Mouse (Mus musculus) stomach, embryonic 14.5 days (tissue): Measurements from ENCODE around the gene Spata5. TPM values are rescaled to one million over a fixed set of nuclear protein-coding genes. Genes with fewer than 3 reads are reported as not detected.
A peak's percentile ranks its signal among the peaks of the same experiment; 100 is the strongest.

Experiments
- ATAC-seq: fragments of 200-750 bp; cut with Nextera tagmentation; 2 replicates; pipeline ENCODE4 v1.8.0; 2017; ENCODE audit warnings: low read depth, moderate TSS enrichment; ENCODE audit not compliant: insufficient number of reproducible peaks, insufficient read depth, low FRiP score
- H3K27ac ChIP-seq: fragments of 300-500 bp; sonication (generic); 2 replicates; pipeline ENCODE4 v1.5.1; 2014; ENCODE audit warnings: mild to moderate bottlenecking, low read length, moderate library complexity, mixed read lengths
- H3K27me3 ChIP-seq: fragments of 300-500 bp; sonication (generic); 2 replicates; pipeline ENCODE4 v1.6.1; 2014; ENCODE audit warnings: low read length, control low read depth, mixed read lengths; ENCODE audit not compliant: control insufficient read depth, insufficient read depth
- H3K36me3 ChIP-seq: fragments of 300-500 bp; sonication (generic); 2 replicates; pipeline ENCODE4 v1.6.1; 2014; ENCODE audit warnings: mild to moderate bottlenecking, control low read depth, low read length, moderate library complexity, mixed read lengths; ENCODE audit not compliant: control insufficient read depth, insufficient read depth
- H3K4me1 ChIP-seq: fragments of 300-500 bp; sonication (generic); 2 replicates; pipeline ENCODE4 v1.6.1; 2014; ENCODE audit warnings: low read length, control low read depth, mixed read lengths; ENCODE audit not compliant: control insufficient read depth, insufficient read depth
- H3K4me2 ChIP-seq: fragments of 300-500 bp; sonication (generic); replicated peaks from 2 replicates; pipeline ENCODE4 v1.6.1; 2014; ENCODE audit warnings: low read depth, low read length, control low read depth
- H3K4me3 ChIP-seq: fragments of 300-500 bp; sonication (generic); 2 replicates; pipeline ENCODE4 v1.5.1; 2014; ENCODE audit warnings: low read depth, low read length, control low read depth
- H3K9ac ChIP-seq: fragments of 300-500 bp; sonication (generic); replicated peaks from 2 replicates; pipeline ENCODE4 v1.6.1; 2014; ENCODE audit warnings: low read depth, mild to moderate bottlenecking, control low read depth, low read length, moderate library complexity, mixed read lengths
- H3K9me3 ChIP-seq: fragments of 300-500 bp; sonication (generic); 2 replicates; pipeline ENCODE4 v1.6.1; 2016; ENCODE audit warnings: low read depth, low read length, control low read depth; ENCODE audit not compliant: control insufficient read depth
- WGBS: fragments of 180-500 bp; shearing (Covaris S2); extraction: QIAGEN DNeasy Blood & Tissue Kit; methylation state at CpG from one replicate; pipeline ENCODE4 v1.1.7; 2014; 5-methylcytosine and 5-hydroxymethylcytosine counted together
- polyA plus RNA-seq: library from polyadenylated mRNA; unstranded; fragments of >200 nt; fragmentation: Nextera tagmentation; extraction: Ambion mirVana; gene quantifications from 2 replicates; pipeline ENCODE4 v1.2.1, GENCODE M21; 2014

Gene Spata5
- polyA plus RNA-seq, result 40.8 and 42.2 TPM in 2 replicates

DNA sequence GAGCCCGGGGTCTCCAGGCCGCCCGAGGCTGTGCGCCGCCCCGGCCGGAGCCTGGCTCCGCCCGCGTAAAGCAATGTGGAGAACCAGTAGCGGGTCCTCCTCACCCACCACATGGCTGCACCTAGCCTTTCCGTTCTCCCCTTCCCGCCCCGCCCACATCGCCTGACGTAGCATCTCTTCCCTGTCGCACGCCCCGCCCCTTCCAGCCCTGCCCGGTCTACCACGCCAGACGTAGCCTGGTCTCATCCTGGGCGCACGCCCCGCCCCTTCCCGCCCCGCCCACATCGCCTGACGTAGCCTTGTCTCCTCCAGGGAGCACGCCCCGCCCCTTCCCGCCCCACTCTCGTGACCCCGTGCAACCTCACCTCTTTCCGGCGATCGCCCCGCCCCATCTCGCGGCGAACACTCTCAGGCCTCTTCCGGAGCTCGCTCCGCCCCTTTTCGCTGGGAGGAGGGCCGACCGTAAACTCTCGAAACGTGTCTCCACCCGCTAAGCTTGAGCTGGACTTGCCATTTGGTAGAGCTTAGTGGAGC lies at the start of gene Spata5:
TSS of gene Spata5 (plus strand) at position 439 of the 534 bp plus-strand sequence.
- under 1% methylated on average over 48 of the region's 50 CpGs for WGBS
- 0 out of 2 replicates have a peak, but pooled peaks cover under 1% of the 10 kb centered on the region for H3K36me3 ChIP-seq
- peak; percentile 95 for ATAC-seq
- peaks cover 12% of the 10 kb centered on the region for H3K4me1 ChIP-seq
- H3K27me3 ChIP-seq, result no peaks in the 10 kb centered on the region
- H3K9me3 ChIP-seq, result no peaks in the 10 kb centered on the region
- peak within 1 kb of the TSS; percentile 94 for H3K4me3 ChIP-seq
- H3K27ac ChIP-seq, result peak within 1 kb of the TSS; percentile 93
- H3K4me2 ChIP-seq, result peak within 1 kb of the TSS; percentile 84
- peak within 1 kb of the TSS; percentile 69 for H3K9ac ChIP-seq

DNA sequence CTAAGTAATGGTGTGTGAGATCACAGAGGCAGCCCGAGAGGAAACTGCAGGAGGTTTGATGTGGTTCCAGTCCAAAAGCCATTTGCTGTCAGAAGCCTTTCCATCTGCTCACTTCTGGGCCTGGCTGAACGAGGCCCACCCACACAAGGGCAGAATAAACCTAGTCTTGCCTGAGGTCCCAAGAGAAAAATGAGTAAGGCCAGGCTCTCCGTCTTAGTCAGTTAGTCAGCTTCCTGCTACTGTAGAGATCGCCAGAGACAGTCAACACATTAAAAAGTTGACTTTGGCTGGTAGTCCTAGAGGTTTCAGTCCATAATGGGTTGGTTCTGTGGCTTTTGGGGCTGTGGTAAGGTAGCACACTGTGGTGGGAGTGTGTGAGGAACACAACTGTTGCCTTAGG lies 49.3 kb upstream of the Spata5 start:
- no peaks in the 10 kb centered on the region for H3K36me3 ChIP-seq
- H3K27ac ChIP-seq, result no peak overlapping the region
- H3K9me3 ChIP-seq, result no peaks in the 10 kb centered on the region
- no peaks in the 10 kb centered on the region for H3K27me3 ChIP-seq
- no peak for ATAC-seq
- no peaks in the 10 kb centered on the region for H3K4me1 ChIP-seq
- no peak overlapping the region for H3K9ac ChIP-seq
- no peak overlapping the region for H3K4me3 ChIP-seq
- no peak overlapping the region for H3K4me2 ChIP-seq
- WGBS, result 54% methylated on average over 4 of the region's 4 CpGs

DNA sequence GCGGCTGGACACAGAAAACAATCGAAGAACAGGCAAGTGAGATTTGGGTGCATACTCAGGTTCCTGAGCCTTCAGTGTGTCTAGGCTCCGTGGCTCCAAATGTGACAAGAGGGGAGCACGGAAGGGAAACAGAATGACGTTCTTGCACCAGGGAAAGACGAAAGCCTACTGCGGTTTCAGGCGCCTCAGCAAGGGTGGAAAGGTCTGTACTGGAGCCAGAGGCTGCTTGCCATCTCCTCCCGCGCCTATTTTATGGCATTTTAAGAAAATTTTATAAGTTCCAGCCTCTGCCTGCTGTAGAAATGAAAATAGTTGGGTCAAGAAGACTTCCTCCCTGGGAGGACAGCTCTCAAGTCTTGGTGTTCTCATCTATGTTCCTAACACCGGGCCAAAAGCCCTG lies 46.0 kb upstream of the Spata5 start:
- no peak overlapping the region for H3K27ac ChIP-seq
- no peaks in the 10 kb centered on the region for H3K9me3 ChIP-seq
- no peaks in the 10 kb centered on the region for H3K36me3 ChIP-seq
- H3K27me3 ChIP-seq, result no peaks in the 10 kb centered on the region
- ATAC-seq, result no peak
- H3K9ac ChIP-seq, result no peak overlapping the region
- no peak overlapping the region for H3K4me2 ChIP-seq
- H3K4me1 ChIP-seq, result 0 out of 2 replicates have a peak, but pooled peaks cover 2% of the 10 kb centered on the region
- H3K4me3 ChIP-seq, result no peak overlapping the region
- 81% methylated on average over 11 of the region's 11 CpGs for WGBS

DNA sequence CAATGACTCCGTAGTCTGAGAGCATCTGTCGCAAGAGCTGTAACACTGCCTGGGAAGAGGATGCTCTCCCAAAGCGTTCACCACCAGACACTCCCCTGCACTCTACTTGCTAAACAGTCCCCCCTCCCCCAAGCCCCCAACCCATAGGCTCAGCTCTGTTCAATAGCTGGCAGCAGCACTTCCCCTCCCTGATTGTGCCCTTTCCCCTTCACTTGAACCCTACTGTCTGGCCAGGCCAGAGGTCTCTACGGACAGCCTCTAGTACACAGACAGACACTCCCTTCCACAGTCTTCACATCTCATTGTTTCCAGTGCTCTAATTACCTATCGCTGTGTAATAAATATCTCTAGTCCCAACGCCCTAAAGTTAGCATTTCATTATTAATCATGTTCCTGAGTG lies 41.8 kb upstream of the Spata5 start:
- 0 out of 2 replicates have a peak, but pooled peaks have one; percentile 33 for ATAC-seq
- Histone ChIP-seq H3K4me3 (no peak overlapping the region), H3K27ac (no peak overlapping the region; the same call in 1 of the 2 replicates), H3K4me2 (no peak overlapping the region), H3K9me3 (no peaks in the 10 kb centered on the region), H3K27me3 (no peaks in the 10 kb centered on the region), H3K9ac (no peak overlapping the region), H3K36me3 (no peaks in the 10 kb centered on the region), H3K4me1 (0 out of 2 replicates have a peak, but pooled peaks cover 6% of the 10 kb centered on the region)
- WGBS, result 41% methylated on average over 6 of the region's 6 CpGs

DNA sequence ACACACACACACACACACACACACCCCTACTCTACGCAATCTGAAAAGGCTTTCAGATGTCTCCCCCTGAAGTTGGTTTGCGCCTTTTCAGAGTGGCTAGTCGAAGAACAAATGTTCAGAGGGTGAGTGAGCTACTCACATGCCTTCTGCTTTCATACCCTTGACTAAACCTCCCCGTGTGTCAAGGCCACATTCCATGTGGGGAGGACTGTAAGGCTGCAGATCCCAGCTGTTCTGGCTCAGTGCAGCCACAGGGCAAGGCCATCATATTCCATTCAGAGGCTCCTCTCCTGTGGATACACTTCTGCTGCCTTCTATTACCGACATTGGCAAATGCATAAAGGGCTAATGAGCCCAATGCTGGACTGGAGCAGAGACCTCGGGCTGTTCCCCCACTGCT lies 41.3 kb upstream of the Spata5 start:
- H3K27me3 ChIP-seq, result no peaks in the 10 kb centered on the region
- 0 out of 2 replicates have a peak, but pooled peaks cover 6% of the 10 kb centered on the region for H3K4me1 ChIP-seq
- H3K4me2 ChIP-seq, result no peak overlapping the region
- H3K36me3 ChIP-seq, result no peaks in the 10 kb centered on the region
- H3K4me3 ChIP-seq, result no peak overlapping the region
- no peaks in the 10 kb centered on the region for H3K9me3 ChIP-seq
- no peak overlapping the region for H3K9ac ChIP-seq
- no peak for ATAC-seq
- 55% methylated on average over 6 of the region's 6 CpGs for WGBS
- no peak overlapping the region for H3K27ac ChIP-seq

DNA sequence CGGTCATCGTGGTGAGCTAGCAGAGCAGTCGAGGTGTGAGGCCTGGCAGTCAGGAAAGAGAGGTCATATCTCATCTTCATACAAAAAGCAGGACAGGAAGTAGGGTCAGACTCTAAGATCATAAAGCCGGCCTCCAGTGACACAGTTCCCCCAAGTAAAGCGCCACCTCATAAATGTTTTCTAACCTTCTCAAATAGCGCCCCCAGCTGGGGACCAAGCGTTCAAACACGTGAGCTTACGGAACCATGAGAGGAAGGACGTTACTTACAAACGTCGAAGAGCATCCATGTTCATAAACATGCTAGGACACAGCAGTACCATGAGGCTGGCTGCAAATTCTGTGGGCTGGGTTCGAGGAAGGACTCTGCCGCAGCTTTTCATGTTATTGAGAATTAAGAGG lies 40.5 kb upstream of the Spata5 start:
- Histone ChIP-seq H3K4me2 (no peak overlapping the region), H3K4me3 (no peak overlapping the region), H3K9ac (no peak overlapping the region), H3K36me3 (no peaks in the 10 kb centered on the region), H3K27ac (no peak overlapping the region; the same call in 1 of the 2 replicates), H3K9me3 (no peaks in the 10 kb centered on the region), H3K4me1 (0 out of 2 replicates have a peak, but pooled peaks cover 6% of the 10 kb centered on the region), H3K27me3 (no peaks in the 10 kb centered on the region)
- WGBS, result 81% methylated on average over 14 of the region's 14 CpGs
- ATAC-seq, result no peak

DNA sequence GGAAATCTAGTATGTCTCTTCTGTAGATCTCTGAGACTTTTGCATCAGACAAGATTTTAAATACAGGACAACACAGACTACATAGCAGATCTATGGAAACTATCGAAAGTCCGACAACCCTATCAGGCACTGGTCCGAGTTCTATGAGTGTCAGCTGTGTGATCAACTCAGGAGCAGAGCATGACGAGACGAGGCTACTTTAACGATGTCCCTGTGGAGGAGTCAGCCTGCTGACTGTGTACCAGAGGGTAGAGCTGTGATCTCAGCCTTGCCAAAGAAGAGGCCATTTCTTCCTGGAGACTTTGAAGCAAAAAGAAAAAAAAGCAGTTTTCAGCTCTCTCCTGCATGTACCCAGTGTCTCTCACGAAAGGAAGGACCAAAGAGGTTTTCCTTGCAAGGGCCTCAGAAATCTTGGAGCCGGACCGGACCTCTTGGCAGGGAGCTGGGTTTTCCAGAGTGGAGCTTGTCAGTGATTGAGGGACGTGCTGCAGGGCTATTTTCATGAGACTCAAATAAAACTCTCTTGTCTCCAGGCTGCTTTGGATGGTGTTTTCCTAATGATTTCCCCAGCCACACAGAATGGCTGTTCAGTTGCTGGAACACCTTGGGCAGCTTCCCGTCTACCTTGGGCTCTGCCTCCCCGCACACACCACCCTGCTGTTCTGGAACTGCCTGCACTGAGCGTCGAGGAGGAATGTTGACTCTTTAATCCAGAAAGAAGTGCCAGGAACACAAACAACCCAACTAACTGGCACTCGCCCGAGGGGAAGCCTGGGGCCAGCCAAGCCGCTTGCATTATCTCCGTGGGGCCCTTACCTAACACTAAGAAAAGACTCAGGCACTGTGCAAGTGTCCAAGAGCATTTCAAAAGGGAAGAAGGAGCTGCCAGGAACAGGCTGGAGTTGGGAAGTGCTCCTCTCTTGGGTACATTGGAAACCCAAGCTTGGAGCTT lies 39.5 kb upstream of the Spata5 start:
- Histone ChIP-seq H3K9ac (no peak overlapping the region), H3K4me1 (0 out of 2 replicates have a peak, but pooled peaks cover 6% of the 10 kb centered on the region), H3K36me3 (no peaks in the 10 kb centered on the region), H3K4me3 (no peak overlapping the region), H3K27me3 (no peaks in the 10 kb centered on the region), H3K4me2 (no peak overlapping the region), H3K27ac (peak overlapping the region; percentile 52; the same call in 1 of the 2 replicates), H3K9me3 (no peaks in the 10 kb centered on the region)
- 62% methylated on average over 18 of the region's 18 CpGs for WGBS
- no peak for ATAC-seq

DNA sequence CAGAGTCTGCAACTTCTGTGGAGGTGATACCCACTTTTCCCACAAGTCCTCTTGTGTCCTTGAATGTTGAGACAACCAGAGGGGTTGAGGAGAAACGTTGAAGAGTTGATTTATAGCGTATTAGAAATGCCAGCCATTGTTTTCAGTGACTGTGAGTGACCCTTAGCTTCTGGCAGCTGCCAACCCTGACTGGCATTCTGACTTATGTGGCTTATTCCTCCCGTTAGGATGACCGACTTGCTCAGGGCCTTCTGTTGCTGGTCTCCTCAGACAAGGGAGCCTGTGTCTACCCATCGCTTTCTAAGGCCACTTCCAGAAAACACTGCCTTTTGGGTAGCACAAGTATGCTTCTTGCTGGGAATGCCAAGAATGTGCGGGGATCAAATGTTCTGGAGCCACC lies 38.2 kb upstream of the Spata5 start:
- WGBS, result 59% methylated on average over 6 of the region's 6 CpGs

More for the DNA sequence above, 38.2 kb upstream of the Spata5 start:
- Histone ChIP-seq H3K4me1 (0 out of 2 replicates have a peak, but pooled peaks cover 6% of the 10 kb centered on the region), H3K9ac (no peak overlapping the region), H3K36me3 (no peaks in the 10 kb centered on the region), H3K9me3 (no peaks in the 10 kb centered on the region), H3K27me3 (no peaks in the 10 kb centered on the region), H3K4me3 (no peak overlapping the region), H3K4me2 (no peak overlapping the region), H3K27ac (no peak overlapping the region)
- ATAC-seq, result no peak
